Mouse (Mus musculus): Measurements from ENCODE around the gene Arhgap45. TPM values are rescaled to one million over a fixed set of nuclear protein-coding genes. Genes with fewer than 3 reads are reported as not detected.
A peak's percentile ranks its signal among the peaks of the same experiment; 100 is the strongest.

Arhgap45 gene
- 23.2 and 36.8 TPM in 2 replicates for polyA plus RNA-seq (2012; rRNA removed)

- TF ChIP-seq CTCF (IDR thresholded peaks at IDR 0.05; ENCODE audit: extremely low read depth, insufficient read length, insufficient replicate concordance, low read depth, low read length) (no peak), POLR2A (IDR thresholded peaks at IDR 0.05; ENCODE audit: low read depth, low read length) (no peak)
- peak within 1 kb of the TSS; percentile 69 for H3K4me3 ChIP-seq (ENCODE audit: low read depth, low read length)
- H3K27me3 ChIP-seq (ENCODE audit: control insufficient read depth, insufficient read depth, low read length) = no peaks in the 10 kb centered on the region
- WGBS = 79% methylated on average over 11 of the region's 11 CpGs
- H3K27ac ChIP-seq (ENCODE audit: insufficient read depth, low read depth, low read length) = peak within 1 kb of the TSS; percentile 93
- peaks cover 5% of the 10 kb centered on the region; the same call in 1 of the 2 replicates for H3K36me3 ChIP-seq (ENCODE audit: control insufficient read depth, insufficient read depth, low read length)
- peaks cover 20% of the 10 kb centered on the region for H3K4me1 ChIP-seq (ENCODE audit: control insufficient read depth, insufficient read depth, insufficient read length, low read length)
These were observed at the start of gene Arhgap45 for GRCm38 (mm10) chr10:80016511-80016910. Gene Arhgap45, plus strand, starts transcription at chr10:80016653.

DNA sequence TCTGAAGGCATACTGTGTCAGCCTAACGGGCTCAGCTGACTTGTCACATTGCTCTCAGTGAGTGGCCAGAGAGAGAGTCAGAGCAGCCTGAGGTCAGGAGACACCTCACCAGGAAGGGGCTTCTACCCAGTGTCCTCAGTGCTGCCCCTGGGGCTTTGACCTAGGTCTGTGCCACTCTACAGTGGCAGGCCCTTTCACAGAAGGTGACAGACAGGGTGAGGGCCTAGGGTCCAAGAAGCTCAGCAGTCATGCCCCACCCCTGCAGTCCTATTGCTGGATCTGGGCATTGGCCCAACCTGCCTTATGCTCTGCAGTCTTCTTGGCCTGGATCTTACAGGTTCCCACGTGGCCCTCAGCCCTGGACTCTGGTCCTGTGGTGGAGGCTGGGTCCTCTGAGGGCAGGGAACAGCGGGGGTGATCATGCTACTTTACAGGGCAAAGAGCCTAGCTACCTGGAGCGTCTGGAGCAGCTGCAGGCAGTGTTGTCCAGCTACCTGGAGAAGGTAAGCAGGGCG lies 49.5 kb upstream of the Arhgap45 start:
- peaks cover 33% of the 10 kb centered on the region for H3K36me3 ChIP-seq (ENCODE audit: control insufficient read depth, insufficient read depth, low read length)
- H3K4me1 ChIP-seq (ENCODE audit: control insufficient read depth, insufficient read depth, insufficient read length, low read length) = peaks cover 3% of the 10 kb centered on the region; the same call in 1 of the 2 replicates
- no peak overlapping the region for H3K4me3 ChIP-seq (ENCODE audit: low read depth, low read length)
- WGBS = 58% methylated on average over 5 of the region's 5 CpGs
- H3K27me3 ChIP-seq (ENCODE audit: control insufficient read depth, insufficient read depth, low read length) = peaks cover 13% of the 10 kb centered on the region
- TF ChIP-seq POLR2A (IDR thresholded peaks at IDR 0.05; ENCODE audit: low read depth, low read length) (no peak), CTCF (IDR thresholded peaks at IDR 0.05; ENCODE audit: extremely low read depth, insufficient read length, insufficient replicate concordance, low read depth, low read length) (no peak)
- peak overlapping the region; percentile 8; the same call in 1 of the 2 replicates for H3K27ac ChIP-seq (ENCODE audit: insufficient read depth, low read depth, low read length)

GRCm38 (mm10) chr10:79968181-79968580 lies 48.3 kb upstream of the Arhgap45 start:
- no peak overlapping the region for H3K4me3 ChIP-seq (ENCODE audit: low read depth, low read length)
- WGBS = 54% methylated on average over 1 of the region's 1 CpGs
- no peak overlapping the region for H3K27ac ChIP-seq (ENCODE audit: insufficient read depth, low read depth, low read length)
- peaks cover 31% of the 10 kb centered on the region for H3K36me3 ChIP-seq (ENCODE audit: control insufficient read depth, insufficient read depth, low read length)
- peaks cover 15% of the 10 kb centered on the region for H3K27me3 ChIP-seq (ENCODE audit: control insufficient read depth, insufficient read depth, low read length)
- TF ChIP-seq POLR2A (IDR thresholded peaks at IDR 0.05; ENCODE audit: low read depth, low read length) = no peak
- peaks cover 3% of the 10 kb centered on the region; the same call in 1 of the 2 replicates for H3K4me1 ChIP-seq (ENCODE audit: control insufficient read depth, insufficient read depth, insufficient read length, low read length)

- TF ChIP-seq POLR2A (IDR thresholded peaks at IDR 0.05; ENCODE audit: low read depth, low read length) = no peak
- no peak for TF ChIP-seq CTCF (IDR thresholded peaks at IDR 0.05; ENCODE audit: extremely low read depth, insufficient read length, insufficient replicate concordance, low read depth, low read length)
- Histone ChIP-seq H3K4me3 (ENCODE audit: low read depth, low read length) (no peak overlapping the region), H3K27ac (ENCODE audit: insufficient read depth, low read depth, low read length) (no peak overlapping the region), H3K4me1 (ENCODE audit: control insufficient read depth, insufficient read depth, insufficient read length, low read length) (peaks cover 3% of the 10 kb centered on the region; the same call in 1 of the 2 replicates), H3K36me3 (ENCODE audit: control insufficient read depth, insufficient read depth, low read length) (peaks cover 27% of the 10 kb centered on the region), H3K27me3 (ENCODE audit: control insufficient read depth, insufficient read depth, low read length) (peaks cover 15% of the 10 kb centered on the region)
- 36% methylated on average over 3 of the region's 3 CpGs for WGBS
These were observed 47.3 kb upstream of the Arhgap45 start for GRCm38 (mm10) chr10:79969124-79969568.

DNA sequence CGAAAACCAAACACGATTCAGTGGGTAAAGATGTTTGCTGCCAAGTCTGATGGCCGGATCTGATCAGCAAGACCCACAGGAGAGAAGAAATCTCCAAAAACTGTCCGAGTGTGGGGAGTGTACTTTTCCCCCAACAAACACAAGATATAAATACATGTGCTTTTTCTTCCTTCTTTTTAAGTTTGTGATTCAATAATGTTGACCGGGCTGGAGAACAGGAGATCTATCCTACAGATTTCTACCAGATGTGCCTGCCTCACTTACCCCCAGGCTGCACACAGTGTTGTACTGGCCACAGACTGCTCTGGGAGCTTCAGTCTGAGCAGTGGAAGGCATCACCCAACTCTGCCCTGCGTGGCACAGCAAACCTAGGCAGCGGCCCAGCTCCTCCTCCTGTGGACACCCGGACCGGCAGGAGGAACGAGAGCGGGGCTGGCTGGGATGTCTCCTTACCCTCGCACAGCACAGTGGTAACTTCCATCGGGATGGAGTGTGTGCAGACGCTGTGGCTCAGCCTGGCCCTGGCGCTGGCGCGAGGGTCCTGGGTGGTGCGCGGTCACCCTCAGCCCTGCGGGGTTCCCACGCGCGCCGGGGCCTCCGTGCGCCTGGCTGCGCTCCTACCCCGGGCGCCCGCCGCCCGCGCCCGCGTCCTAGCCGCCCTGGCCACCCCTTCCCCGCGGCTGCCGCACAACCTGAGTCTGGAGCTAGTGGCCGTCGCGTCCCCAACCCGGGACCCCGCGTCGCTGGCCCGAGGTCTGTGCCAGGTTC lies 45.9 kb upstream of the Arhgap45 start, which contains the start of gene Grin3b:
Gene Grin3b (plus strand): TSS at position 301 of the 768 bp plus-strand sequence.
- Histone ChIP-seq H3K27me3 (ENCODE audit: control insufficient read depth, insufficient read depth, low read length) (peaks cover 15% of the 10 kb centered on the region), H3K4me1 (ENCODE audit: control insufficient read depth, insufficient read depth, insufficient read length, low read length) (peaks cover 3% of the 10 kb centered on the region; the same call in 1 of the 2 replicates), H3K4me3 (ENCODE audit: low read depth, low read length) (no peak within 1 kb of the TSS), H3K36me3 (ENCODE audit: control insufficient read depth, insufficient read depth, low read length) (peaks cover 18% of the 10 kb centered on the region), H3K27ac (ENCODE audit: insufficient read depth, low read depth, low read length) (no peak within 1 kb of the TSS)
- WGBS = 6% methylated on average over 47 of the region's 47 CpGs
- TF ChIP-seq POLR2A (IDR thresholded peaks at IDR 0.05; ENCODE audit: low read depth, low read length) (no peak), CTCF (IDR thresholded peaks at IDR 0.05; ENCODE audit: extremely low read depth, insufficient read length, insufficient replicate concordance, low read depth, low read length) (no peak)

GRCm38 (mm10) chr10:79971183-79971497 lies 45.3 kb upstream of the Arhgap45 start:
- 8% methylated on average over 21 of the region's 21 CpGs for WGBS
- Histone ChIP-seq H3K36me3 (ENCODE audit: control insufficient read depth, insufficient read depth, low read length) (peaks cover 18% of the 10 kb centered on the region), H3K27me3 (ENCODE audit: control insufficient read depth, insufficient read depth, low read length) (peaks cover 15% of the 10 kb centered on the region), H3K4me3 (ENCODE audit: low read depth, low read length) (no peak overlapping the region), H3K4me1 (ENCODE audit: control insufficient read depth, insufficient read depth, insufficient read length, low read length) (peaks cover 3% of the 10 kb centered on the region; the same call in 1 of the 2 replicates), H3K27ac (ENCODE audit: insufficient read depth, low read depth, low read length) (no peak overlapping the region)
- no peak for TF ChIP-seq POLR2A (IDR thresholded peaks at IDR 0.05; ENCODE audit: low read depth, low read length)
- no peak for TF ChIP-seq CTCF (IDR thresholded peaks at IDR 0.05; ENCODE audit: extremely low read depth, insufficient read length, insufficient replicate concordance, low read depth, low read length)

DNA sequence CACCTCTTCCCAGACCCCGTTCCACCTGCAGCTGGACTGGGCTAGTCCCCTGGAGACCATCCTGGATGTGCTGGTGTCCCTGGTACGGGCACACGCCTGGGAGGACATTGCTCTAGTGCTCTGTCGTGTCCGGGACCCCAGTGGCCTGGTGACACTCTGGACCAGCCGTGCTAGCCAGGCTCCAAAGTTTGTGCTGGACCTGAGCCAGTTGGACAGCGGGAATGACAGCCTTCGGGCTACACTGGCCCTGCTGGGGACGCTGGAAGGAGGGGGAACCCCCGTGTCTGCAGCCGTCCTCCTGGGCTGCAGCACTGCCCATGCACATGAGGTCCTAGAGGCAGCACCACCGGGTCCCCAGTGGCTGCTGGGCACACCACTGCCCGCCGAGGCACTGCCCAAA lies 43.6 kb upstream of the Arhgap45 start:
- no peak overlapping the region for H3K4me3 ChIP-seq (ENCODE audit: low read depth, low read length)
- H3K4me1 ChIP-seq (ENCODE audit: control insufficient read depth, insufficient read depth, insufficient read length, low read length) = no peaks in the 10 kb centered on the region
- peaks cover 15% of the 10 kb centered on the region for H3K27me3 ChIP-seq (ENCODE audit: control insufficient read depth, insufficient read depth, low read length)
- TF ChIP-seq CTCF (IDR thresholded peaks at IDR 0.05; ENCODE audit: extremely low read depth, insufficient read length, insufficient replicate concordance, low read depth, low read length) (no peak), POLR2A (IDR thresholded peaks at IDR 0.05; ENCODE audit: low read depth, low read length) (no peak)
- peaks cover 25% of the 10 kb centered on the region for H3K36me3 ChIP-seq (ENCODE audit: control insufficient read depth, insufficient read depth, low read length)
- 49% methylated on average over 14 of the region's 14 CpGs for WGBS
- no peak overlapping the region for H3K27ac ChIP-seq (ENCODE audit: insufficient read depth, low read depth, low read length)

All from small intestine, adult 2 months (tissue).